Mouse (Mus musculus): ENCODE measurements at regions not wholly inside any gene's neighbourhood (a gene's known extent, or its start where the extent isn't known, plus 50 kb on each side); places are given as distances from the start of the nearest gene placed in this dataset.
A peak's percentile ranks its signal among the peaks of the same experiment; 100 is the strongest.

DNA sequence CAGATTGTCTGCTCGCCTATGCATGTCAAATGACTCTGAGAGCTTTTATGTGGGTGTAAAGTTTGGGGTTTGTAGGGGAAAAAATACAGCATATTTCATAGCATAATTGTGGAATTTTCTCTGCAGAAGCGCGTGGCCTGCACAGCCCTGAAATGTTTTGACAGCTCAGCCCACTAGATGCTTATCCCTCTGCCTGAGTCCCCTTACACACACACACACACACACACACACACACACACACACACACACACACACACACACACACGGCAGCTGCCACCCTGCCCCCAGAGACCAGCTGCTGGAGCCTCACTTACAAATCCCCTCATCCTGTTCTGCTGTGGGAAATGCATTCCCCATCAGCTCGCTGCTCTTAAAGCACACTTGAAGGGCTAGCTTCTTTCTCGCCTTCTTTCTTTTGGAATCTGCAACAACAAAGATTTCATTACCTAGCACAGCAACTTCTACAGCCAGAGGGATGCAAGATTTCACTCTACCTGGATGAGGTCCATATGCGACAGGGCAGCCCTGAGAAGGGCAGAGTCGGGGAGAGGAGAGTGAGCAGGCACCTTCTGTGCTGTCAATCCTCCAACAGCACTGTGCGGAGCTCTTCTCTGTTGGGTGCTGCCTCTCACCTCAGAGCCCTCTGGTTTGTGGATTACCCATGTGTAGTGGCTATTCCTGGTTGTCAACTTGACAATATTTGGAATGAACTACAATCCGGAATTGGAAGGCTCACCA, 264.1 kb downstream of the Cdc5l start:
- peak; percentile 53 to 63 for DNase-seq (ENCODE audit: extremely low spot score in 1 of 2, low spot score in 1 of 2)

All from frontal cortex, adult 2 months (tissue).